8 mouse cellular contexts compared by ENCODE assay signal in the genomic region with DNA sequence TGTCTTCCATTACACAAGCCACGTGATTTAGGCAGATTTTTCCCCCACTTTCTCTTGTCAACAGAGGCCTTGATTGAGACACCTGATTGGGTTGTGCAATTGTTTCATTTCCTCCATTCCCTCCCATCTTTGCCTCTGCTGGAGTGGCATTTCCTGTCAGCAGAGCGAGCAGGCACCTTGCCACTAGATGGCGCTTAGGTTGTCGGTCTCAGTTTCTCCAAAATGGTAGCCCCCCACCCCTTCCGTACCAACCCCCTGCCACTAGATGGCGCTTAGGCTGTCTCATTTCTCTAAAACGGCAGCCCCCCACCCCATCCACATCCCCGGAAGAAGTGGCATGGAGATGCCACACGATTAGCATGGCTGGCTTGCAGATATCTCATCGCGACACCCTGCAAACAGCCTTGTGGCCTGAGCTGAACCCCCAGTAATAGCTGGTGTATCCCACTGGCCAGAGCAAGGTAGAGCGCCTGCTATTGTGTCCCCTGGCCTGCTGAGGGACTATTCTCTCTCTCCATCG. TPM values are rescaled to one million over a fixed set of nuclear protein-coding genes. Genes with fewer than 3 reads are reported as not detected.
DNase-seq lines count a peak whose midpoint lies in the region; ATAC-seq and TF ChIP-seq lines count a peak whose summit lies in the region.

No protein-coding gene starts in this region.

- H3K4me2 ChIP-seq in forebrain, embryonic 16.5 days (ENCODE audit: low read length): no peak overlapping the region
- H3K4me2 ChIP-seq in hindbrain, embryonic 15.5 days: peak overlapping the region; percentile 30

- no peaks in the 10 kb centered on the region for H3K4me1 ChIP-seq in forebrain, embryonic 16.5 days (replicated peaks; ENCODE audit: control insufficient read depth, insufficient read depth, low read length)
- H3K4me1 ChIP-seq in hindbrain, embryonic 15.5 days (replicated peaks): 0 out of 2 replicates have a peak, but pooled peaks cover 2% of the 10 kb centered on the region
- H3K4me1 ChIP-seq in liver, adult 2 months (ENCODE audit: control insufficient read depth, insufficient read depth, low read length): peaks cover 2% of the 10 kb centered on the region; the same call in 1 of the 2 replicates

- TF ChIP-seq CTCF in liver, adult 2 months (IDR thresholded peaks at IDR 0.05; ENCODE audit: low read depth, low read length): peak; percentile 79

- no peaks in the 10 kb centered on the region for H3K27me3 ChIP-seq in forebrain, embryonic 16.5 days (replicated peaks; ENCODE audit: control insufficient read depth, insufficient read depth, low read length)
- H3K27me3 ChIP-seq in hindbrain, embryonic 15.5 days: no peaks in the 10 kb centered on the region
- no peaks in the 10 kb centered on the region for H3K27me3 ChIP-seq in liver, adult 2 months (ENCODE audit: control insufficient read depth, insufficient read depth, low read length)

- WGBS in forebrain, embryonic 16.5 days: 38% methylated on average over 13 of the region's 13 CpGs
- 30% methylated on average over 13 of the region's 13 CpGs for WGBS in hindbrain, embryonic 15.5 days
- WGBS in liver, adult 2 months: 53% methylated on average over 13 of the region's 13 CpGs

- H3K27ac ChIP-seq in forebrain, embryonic 16.5 days (ENCODE audit: low read length): no peak overlapping the region
- no peak overlapping the region for H3K27ac ChIP-seq in hindbrain, embryonic 15.5 days (replicated peaks)
- no peak overlapping the region for H3K27ac ChIP-seq in liver, adult 2 months (replicated peaks; ENCODE audit: insufficient read depth, low read depth, low read length)

- H3K4me3 ChIP-seq in forebrain, embryonic 16.5 days (replicated peaks; ENCODE audit: low read length): no peak overlapping the region
- H3K4me3 ChIP-seq in hindbrain, embryonic 15.5 days: no peak overlapping the region
- H3K4me3 ChIP-seq in liver, adult 2 months (ENCODE audit: insufficient read depth, low read depth, low read length): no peak overlapping the region

- H3K36me3 ChIP-seq in forebrain, embryonic 16.5 days (ENCODE audit: control insufficient read depth, insufficient read depth): no peaks in the 10 kb centered on the region
- H3K36me3 ChIP-seq in hindbrain, embryonic 15.5 days: no peaks in the 10 kb centered on the region
- H3K36me3 ChIP-seq in liver, adult 2 months (ENCODE audit: control insufficient read depth, insufficient read depth, low read length): no peaks in the 10 kb centered on the region

- peak; percentile 73 for DNase-seq in layer of hippocampus, adult 11-12 months (ENCODE audit: low spot score)
- no peak for DNase-seq in layer of hippocampus, adult 9-10 months (ENCODE audit: low spot score)
- DNase-seq in adrenal gland, postnatal 36 days: peak; percentile 56 to 70
- DNase-seq in liver, adult 2 months (ENCODE audit: extremely low read depth, low read depth, low spot score): peak; percentile 63
- peak; percentile 19 to 36 for DNase-seq in monocyte, adult 2 months (ENCODE audit: low read depth in 1 of 2, low spot score in 2 of 2)
- peak; percentile 44 to 61 for DNase-seq in thymus, adult 18-20 months

- H3K9ac ChIP-seq in forebrain, embryonic 16.5 days (replicated peaks; ENCODE audit: low read depth, low read length): no peak overlapping the region
- no peak overlapping the region for H3K9ac ChIP-seq in hindbrain, embryonic 15.5 days
- H3K9ac ChIP-seq in liver, adult 2 months (ENCODE audit: low read depth, low read length): no peak overlapping the region

- no peak for TF ChIP-seq POLR2A in liver, adult 2 months (IDR thresholded peaks at IDR 0.05; ENCODE audit: extremely low read depth, insufficient read depth, low read length)

- no peaks in the 10 kb centered on the region for H3K9me3 ChIP-seq in forebrain, embryonic 16.5 days (ENCODE audit: control insufficient read depth, low read length)
- no peaks in the 10 kb centered on the region for H3K9me3 ChIP-seq in hindbrain, embryonic 15.5 days

- ATAC-seq in forebrain, embryonic 16.5 days: peak; percentile 57
- peak; percentile 62 for ATAC-seq in hindbrain, embryonic 15.5 days (ENCODE audit: low FRiP score, low read depth)

- no peaks in the 10 kb centered on the region for H3K79me2 ChIP-seq in liver, adult 2 months (ENCODE audit: control insufficient read depth, insufficient read depth, low read length)

RNA-seq across cellular contexts. Expression of a gene that starts 18.8 kb away (rescaled TPM):
- total RNA-seq in adrenal gland, postnatal 36 days (2021): under 1 TPM; 0.17 to 0.46 TPM
- 8.1 and 10.0 TPM in 2 replicates for polyA plus RNA-seq in forebrain, embryonic 16.5 days (2015; fragmentation: Nextera tagmentation; extraction: Ambion mirVana)
- polyA plus RNA-seq in hindbrain, embryonic 15.5 days (2015; fragmentation: Nextera tagmentation; extraction: Ambion mirVana): 4.3 and 5.6 TPM in 2 replicates
- total RNA-seq in liver, adult 2 months (2014; rRNA removed): 0.07 and 0.09 TPM in 2 replicates
- polyA plus RNA-seq in liver, adult 2 months (2012; rRNA removed): not detected in 2 replicates
